Mouse (Mus musculus) cerebellum, adult 11 months (tissue): ENCODE results near the gene Pdlim7.

Experiments used
- DNase-seq: peaks from one replicate; pipeline ENCODE4 v3.0.0; 2022

Pdlim7 gene

GRCm38 (mm10) chr13:55463399-55464026 is 50.0 kb downstream of the Pdlim7 start:
- DNase-seq = no peak

- no peak for DNase-seq
These were observed 50.5 kb downstream of the Pdlim7 start for GRCm38 (mm10) chr13:55462965-55463364.

- no peak for DNase-seq
These were observed 61.5 kb downstream of the Pdlim7 start for GRCm38 (mm10) chr13:55451785-55452549.

- DNase-seq = no peak
These were observed 62.2 kb downstream of the Pdlim7 start for GRCm38 (mm10) chr13:55451296-55451695.

- no peak for DNase-seq
These were observed 62.9 kb downstream of the Pdlim7 start for GRCm38 (mm10) chr13:55450511-55450980.

GRCm38 (mm10) chr13:55449679-55450441 is 63.6 kb downstream of the Pdlim7 start:
- no peak for DNase-seq

- no peak for DNase-seq
These were observed 64.3 kb downstream of the Pdlim7 start for GRCm38 (mm10) chr13:55449205-55449604.

- no peak for DNase-seq
These were observed 65.3 kb downstream of the Pdlim7 start for GRCm38 (mm10) chr13:55448131-55448530.

GRCm38 (mm10) chr13:55447543-55447943 is 65.9 kb downstream of the Pdlim7 start:
- DNase-seq = no peak

GRCm38 (mm10) chr13:55446483-55447105 is 66.9 kb downstream of the Pdlim7 start:
- no peak for DNase-seq
